Mouse (Mus musculus) layer of hippocampus, postnatal 10 days (tissue): ENCODE data around the gene Nav2. TPM values are rescaled to one million over a fixed set of nuclear protein-coding genes. Genes with fewer than 3 reads are reported as not detected.

ENCODE experiments used
- DNase-seq, 2 experiments: peaks; one replicate each; pipeline ENCODE4 v3.0.0; 2021; ENCODE audit warnings: low spot score in 2 of 2
- total RNA-seq, 2 experiments: library from RNA; stranded (reverse); gene quantifications; 2 replicates each; pipeline ENCODE4 v1.2.3; 2021

Gene Nav2
- total RNA-seq, 2 experiments from 2014 or later: 103 to 126 TPM

- no peak for DNase-seq
Measured at GRCm38 (mm10) chr7:48996829-48997228, 88.3 kb downstream of the Nav2 start.

- DNase-seq: no peak
Measured at GRCm38 (mm10) chr7:48998097-48998496, 89.6 kb downstream of the Nav2 start.

DNA sequence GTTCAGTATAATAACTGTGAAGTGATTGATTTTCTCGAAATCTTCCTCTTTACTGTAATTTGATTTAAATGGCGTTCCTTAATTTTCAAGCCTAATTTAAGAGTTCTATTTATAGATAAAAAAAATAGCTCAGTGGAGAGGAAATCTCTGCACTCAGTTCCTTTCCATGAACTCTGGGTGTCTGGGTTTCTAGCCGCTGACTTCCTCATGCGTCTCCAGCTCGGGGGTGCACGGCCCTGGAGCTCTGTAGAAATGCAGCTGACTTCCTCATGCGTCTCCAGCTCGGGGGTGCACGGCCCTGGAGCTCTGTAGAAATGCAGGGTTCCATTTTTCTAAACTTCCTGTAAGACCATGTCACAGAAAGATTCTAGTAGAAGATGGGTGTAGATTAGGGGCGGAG is 90.1 kb downstream of the Nav2 start:
- no peak for DNase-seq

GRCm38 (mm10) chr7:49000816-49001215 is 92.3 kb downstream of the Nav2 start:
- DNase-seq: no peak

- no peak for DNase-seq
Measured at GRCm38 (mm10) chr7:49004402-49004801, 95.9 kb downstream of the Nav2 start.

DNA sequence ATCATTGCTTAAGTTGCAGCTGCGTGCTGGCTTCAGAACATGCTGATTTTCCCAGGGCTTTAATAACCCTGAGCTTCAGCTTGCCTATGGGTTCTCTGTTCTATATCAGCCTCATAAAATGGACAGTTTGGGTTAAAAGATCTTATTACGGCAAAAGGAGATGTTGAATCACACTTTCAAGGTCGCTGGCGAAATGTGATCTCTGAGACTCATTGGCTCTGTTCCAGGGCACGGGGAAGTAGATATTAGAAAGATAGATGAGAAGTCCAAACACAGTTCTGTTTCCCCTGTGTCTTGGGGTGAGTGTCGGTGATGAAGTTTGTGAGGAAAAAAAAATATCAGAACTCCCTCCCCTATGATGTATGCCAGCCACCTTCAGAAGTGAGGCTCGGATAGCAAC is 98.4 kb downstream of the Nav2 start:
- no peak for DNase-seq

DNA sequence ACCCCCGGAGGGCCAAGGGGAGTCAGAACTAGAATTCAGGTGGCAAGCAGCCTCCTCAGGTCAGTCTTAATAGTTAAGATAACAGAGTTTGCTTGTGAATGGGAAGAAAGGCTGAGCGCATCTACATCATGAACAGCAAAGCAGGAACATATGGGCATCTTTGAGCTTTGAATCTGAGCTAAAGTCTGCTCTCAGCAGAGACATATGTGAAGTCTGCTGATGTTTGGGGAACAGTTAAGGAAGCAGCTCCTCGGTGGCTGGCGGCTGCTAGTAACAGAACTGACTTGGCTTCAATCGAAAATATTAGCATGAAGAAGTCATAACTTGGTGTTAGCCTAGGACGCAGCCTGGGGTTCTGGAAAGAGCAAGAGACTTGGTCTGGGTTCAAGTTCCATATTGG is 102.2 kb downstream of the Nav2 start:
- no peak for DNase-seq

- no peak for DNase-seq
Measured at GRCm38 (mm10) chr7:49012027-49012426, 103.5 kb downstream of the Nav2 start.

DNA sequence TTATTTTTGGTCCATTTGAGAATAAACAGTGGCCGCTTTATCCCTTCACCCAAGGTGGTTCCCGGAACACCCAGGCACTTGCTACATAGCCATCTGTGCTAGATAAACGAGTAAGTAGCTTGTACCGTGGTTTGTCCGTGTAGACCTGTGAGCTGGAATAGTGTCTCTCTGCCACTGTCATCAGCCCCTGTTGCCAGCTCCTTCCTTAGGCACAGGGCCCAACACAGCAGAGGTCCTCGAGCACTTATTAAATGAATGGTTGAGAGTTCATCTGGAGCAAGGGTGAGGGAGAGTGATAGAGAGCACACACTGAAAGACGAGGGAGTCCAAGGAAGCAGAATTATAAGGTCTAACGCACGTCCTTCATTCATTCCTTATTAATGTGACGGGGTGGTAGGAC is 106.0 kb downstream of the Nav2 start:
- DNase-seq: no peak

GRCm38 (mm10) chr7:49015297-49015696 is 106.8 kb downstream of the Nav2 start:
- no peak for DNase-seq

GRCm38 (mm10) chr7:49016088-49016487 is 107.6 kb downstream of the Nav2 start:
- no peak for DNase-seq

DNA sequence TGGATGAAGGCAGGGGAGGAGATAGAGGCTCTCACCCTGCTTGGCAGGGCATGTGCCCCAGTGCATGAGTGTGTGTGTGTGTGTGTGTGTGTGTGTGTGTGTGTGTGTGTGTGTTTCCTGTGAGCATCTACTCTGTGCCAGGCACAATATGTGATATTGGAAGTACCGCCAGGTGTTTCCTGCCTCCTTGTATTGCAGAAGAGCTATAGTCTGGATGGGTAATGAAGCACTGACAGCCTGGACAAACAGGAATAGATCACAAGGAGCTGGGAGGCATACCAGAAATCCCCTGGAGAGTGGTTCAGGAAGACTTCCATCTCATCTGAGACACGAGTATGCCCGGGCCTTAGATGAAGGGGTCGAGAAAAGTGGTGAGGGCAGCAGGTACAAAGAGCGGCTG is 109.3 kb downstream of the Nav2 start:
- DNase-seq: no peak

GRCm38 (mm10) chr7:49018478-49018914 is 110.0 kb downstream of the Nav2 start:
- no peak for DNase-seq

DNA sequence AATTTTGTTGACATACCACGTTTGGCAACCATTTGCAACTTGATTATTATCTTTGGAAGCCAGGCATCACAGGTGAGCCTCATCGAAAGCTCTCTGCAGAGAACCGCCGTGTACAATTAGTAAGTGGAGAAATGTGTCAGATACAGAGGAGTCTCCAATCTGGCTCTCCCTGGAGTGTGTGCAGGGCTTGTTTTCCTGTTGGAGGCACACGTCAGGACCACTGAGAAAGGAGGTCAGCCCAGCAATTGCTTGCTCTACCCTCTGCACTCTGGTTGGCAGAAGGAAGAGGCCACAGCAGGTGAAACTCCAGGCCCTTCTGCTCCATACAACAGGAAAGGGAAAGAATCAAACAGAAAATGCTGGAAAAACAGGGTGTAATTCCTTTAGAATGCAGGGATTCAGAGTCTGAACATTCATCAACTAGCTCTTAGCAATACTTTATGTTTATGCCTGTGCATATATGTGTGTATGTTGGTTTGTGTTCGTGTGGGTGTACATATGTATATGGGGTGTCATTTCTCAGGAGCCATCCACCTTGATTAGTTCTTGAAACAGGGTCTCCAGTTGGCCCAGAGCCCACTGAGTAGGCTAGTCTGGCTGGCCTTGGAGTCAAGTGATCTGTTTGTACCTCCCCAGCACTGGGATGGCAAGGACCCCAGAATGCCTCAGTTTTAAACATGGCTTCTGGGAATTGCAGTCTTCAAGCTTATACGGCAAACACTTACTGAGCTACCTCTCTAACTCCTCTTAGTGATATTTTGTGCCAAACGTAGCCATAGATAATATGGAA is 116.7 kb downstream of the Nav2 start:
- DNase-seq: no peak

DNA sequence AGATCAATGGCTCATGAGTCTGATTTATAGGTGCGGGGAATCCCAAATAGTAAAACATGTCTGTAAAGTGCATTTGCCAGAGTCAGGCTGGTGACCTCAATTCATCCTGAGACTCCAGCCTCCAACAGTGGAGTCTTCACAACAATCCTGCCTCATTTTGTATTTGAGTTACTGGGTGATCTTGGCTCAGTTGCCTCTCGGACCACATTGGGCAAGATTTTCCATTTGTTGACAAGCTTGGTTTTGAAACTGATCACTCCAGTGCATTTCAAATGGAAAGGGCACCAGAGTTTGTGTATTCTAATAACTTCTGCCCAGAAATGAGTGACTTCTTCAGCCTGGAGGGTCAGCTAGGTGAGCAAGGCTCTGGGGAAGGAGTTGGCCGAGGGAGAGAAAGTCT is 117.5 kb downstream of the Nav2 start:
- no peak for DNase-seq

GRCm38 (mm10) chr7:49026466-49026865 is 118.0 kb downstream of the Nav2 start:
- DNase-seq: no peak

- no peak for DNase-seq
Measured at GRCm38 (mm10) chr7:49029282-49030012, 120.9 kb downstream of the Nav2 start.

GRCm38 (mm10) chr7:49032216-49032615 is 123.7 kb downstream of the Nav2 start:
- no peak for DNase-seq

DNA sequence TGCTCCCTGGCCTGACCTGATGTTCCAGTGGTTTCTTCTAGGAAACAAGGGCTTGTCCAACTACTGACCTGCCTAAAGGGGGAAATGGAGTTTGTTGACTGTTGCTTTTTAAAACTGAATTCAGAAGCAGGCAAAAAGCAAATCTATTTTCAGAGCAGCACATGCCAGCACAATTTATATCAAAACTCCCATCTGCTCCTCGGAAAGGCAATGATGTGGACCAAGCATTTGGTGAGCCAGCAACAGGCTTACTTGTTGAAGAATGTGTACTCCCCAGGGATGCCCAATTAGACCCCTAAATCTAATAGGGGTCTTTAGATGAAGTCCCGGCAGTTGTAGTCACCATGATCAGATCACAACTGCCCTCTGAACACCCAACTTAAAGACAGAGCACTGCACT is 125.7 kb downstream of the Nav2 start:
- DNase-seq: no peak

- DNase-seq: no peak
Measured at GRCm38 (mm10) chr7:49040163-49040562, 131.6 kb downstream of the Nav2 start.

- DNase-seq: no peak
Measured at GRCm38 (mm10) chr7:49041334-49042070, 133.0 kb downstream of the Nav2 start.
